Mouse (Mus musculus): ENCODE data around the gene Eno3. TPM values are rescaled to one million over a fixed set of nuclear protein-coding genes. Genes with fewer than 3 reads are reported as not detected.
A peak's percentile ranks its signal among the peaks of the same experiment; 100 is the strongest.

Gene Eno3
- polyA plus RNA-seq, 1 experiment from 2014 or later: 7.4 TPM

DNA sequence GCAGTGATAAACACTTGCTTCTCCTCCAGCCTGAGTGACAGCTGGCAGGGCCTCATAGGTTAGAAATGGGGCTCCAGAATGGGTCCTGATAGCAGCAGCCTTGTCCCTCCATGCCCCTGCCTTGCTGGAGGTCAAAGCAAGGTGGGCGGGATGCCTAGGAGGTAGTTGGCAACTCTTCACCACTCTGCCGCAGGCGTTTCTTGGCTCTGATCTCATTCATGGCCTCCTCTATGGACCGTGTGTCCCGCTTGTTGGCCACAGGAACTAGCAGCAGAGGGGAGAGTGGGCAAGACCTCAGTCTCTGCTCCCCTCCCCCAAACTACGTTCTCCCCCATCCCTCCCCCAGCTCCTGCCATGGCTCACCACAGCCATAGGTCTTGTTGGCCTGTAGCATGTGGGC lies 7.0 kb downstream of the Eno3 start:
- ATAC-seq: no peak
- Histone ChIP-seq H3K9me3 (replicated peaks) (no peaks in the 10 kb centered on the region), H3K4me2 (no peak overlapping the region), H3K4me1 (peaks cover 18% of the 10 kb centered on the region), H3K36me3 (ENCODE audit: poor library complexity, severe bottlenecking) (peaks cover 66% of the 10 kb centered on the region), H3K27ac (no peak overlapping the region), H3K4me3 (no peak overlapping the region), H3K9ac (no peak overlapping the region), H3K27me3 (no peaks in the 10 kb centered on the region)
- 94% methylated on average over 6 of the region's 6 CpGs for WGBS

DNA sequence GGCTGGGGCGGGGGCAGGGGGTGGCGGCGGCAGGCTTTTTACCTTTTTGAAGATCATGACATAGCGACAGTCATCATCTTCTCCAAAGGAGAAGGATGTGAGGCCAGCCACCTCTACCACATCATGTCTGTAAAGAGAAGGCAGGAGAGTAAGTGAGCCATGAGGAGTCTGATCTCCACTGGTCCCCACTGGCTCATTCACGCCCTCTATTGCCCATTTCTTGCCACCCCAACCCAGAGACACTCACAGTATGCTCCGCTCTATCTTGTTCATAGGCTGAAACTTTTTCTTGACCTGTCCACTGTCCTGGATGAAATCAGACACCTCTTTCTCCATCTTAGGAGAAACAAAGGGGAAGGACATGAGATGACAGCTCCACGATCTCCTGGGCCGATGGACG lies 7.7 kb downstream of the Eno3 start:
- Histone ChIP-seq H3K27me3 (no peaks in the 10 kb centered on the region), H3K27ac (no peak overlapping the region), H3K4me2 (no peak overlapping the region), H3K4me3 (no peak overlapping the region), H3K4me1 (peaks cover 18% of the 10 kb centered on the region), H3K9ac (no peak overlapping the region), H3K9me3 (replicated peaks) (no peaks in the 10 kb centered on the region), H3K36me3 (ENCODE audit: poor library complexity, severe bottlenecking) (peaks cover 63% of the 10 kb centered on the region)
- 99% methylated on average over 9 of the region's 9 CpGs for WGBS
- ATAC-seq: no peak

DNA sequence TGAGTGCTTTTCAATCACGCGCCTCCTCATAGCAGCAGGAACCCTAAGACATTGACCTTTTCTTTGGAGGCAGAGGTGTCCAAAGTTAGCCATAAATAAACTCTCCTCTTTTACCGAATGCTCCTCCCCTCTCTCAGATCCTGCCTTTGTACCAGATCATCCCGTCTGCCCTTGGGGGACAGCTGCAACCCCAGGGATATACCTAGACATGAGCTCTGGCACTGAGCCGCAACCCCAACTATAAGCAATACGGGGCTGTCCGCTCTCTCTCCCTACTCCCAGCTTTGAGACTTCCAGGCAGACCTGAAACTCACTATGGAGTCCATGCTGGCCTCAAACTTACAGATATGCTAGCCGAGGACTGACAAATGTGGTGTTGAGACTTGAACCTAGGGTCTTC lies 9.7 kb downstream of the Eno3 start:
- H3K4me1 ChIP-seq: peaks cover 31% of the 10 kb centered on the region
- ATAC-seq: no peak
- H3K27me3 ChIP-seq: no peaks in the 10 kb centered on the region
- H3K9ac ChIP-seq: no peak overlapping the region; the same call in 1 of the 2 replicates
- no peak overlapping the region for H3K4me3 ChIP-seq
- no peak overlapping the region for H3K27ac ChIP-seq
- no peak overlapping the region for H3K4me2 ChIP-seq
- H3K36me3 ChIP-seq (ENCODE audit: poor library complexity, severe bottlenecking): peaks cover 56% of the 10 kb centered on the region
- 93% methylated on average over 8 of the region's 8 CpGs for WGBS
- no peaks in the 10 kb centered on the region for H3K9me3 ChIP-seq (replicated peaks)

DNA sequence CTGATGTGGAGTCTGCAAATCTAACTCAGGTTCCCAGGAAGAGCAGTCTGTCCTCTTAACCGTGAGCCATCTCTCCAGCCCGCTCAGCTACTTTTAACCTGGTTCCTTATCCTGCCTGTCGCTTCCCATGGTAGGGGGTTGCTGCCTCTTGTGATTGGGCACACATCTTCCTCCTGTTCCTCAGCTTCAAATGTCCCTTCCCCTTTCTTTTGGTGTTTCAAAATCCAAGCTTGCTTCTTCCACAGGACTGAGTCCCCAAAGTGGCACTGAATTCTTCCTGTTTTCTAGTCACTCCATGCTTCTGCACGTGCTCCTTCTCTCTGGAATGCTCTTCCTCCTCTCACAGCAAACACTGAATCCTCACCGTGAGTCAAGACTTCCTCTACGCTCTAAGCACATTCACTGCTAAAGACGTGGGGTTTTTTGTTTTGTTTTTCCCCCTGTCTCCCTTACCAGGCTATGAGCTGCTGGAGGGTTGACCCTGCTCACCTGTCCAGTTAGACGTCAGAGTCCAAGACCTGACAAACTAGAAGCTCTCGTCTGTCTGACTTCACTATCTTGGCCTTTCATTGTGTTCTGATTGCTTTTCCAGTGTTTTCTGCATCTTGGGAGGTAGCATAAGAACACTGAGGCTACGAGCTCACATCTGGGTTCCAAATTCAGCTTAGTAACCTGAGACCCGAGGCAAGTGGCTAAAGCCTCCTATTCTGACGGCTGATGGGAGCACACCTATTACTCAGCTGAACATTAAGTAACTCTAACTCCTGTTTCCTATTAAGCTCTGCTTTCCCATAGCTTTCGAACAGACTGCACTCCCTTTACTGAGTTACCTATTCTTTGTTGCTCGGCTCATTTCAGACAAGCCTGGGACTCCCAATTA lies 10.5 kb downstream of the Eno3 start:
- no peaks in the 10 kb centered on the region for H3K9me3 ChIP-seq (replicated peaks)
- ATAC-seq: no peak
- H3K4me1 ChIP-seq: peaks cover 31% of the 10 kb centered on the region
- peaks cover 54% of the 10 kb centered on the region for H3K36me3 ChIP-seq (ENCODE audit: poor library complexity, severe bottlenecking)
- H3K4me3 ChIP-seq: peak overlapping the region; percentile 63
- H3K27me3 ChIP-seq: no peaks in the 10 kb centered on the region
- H3K27ac ChIP-seq: peak overlapping the region; percentile 81; the same call in 1 of the 2 replicates
- WGBS: 75% methylated on average over 14 of the region's 14 CpGs
- peak overlapping the region; percentile 81 for H3K4me2 ChIP-seq
- H3K9ac ChIP-seq: peak overlapping the region; percentile 71

DNA sequence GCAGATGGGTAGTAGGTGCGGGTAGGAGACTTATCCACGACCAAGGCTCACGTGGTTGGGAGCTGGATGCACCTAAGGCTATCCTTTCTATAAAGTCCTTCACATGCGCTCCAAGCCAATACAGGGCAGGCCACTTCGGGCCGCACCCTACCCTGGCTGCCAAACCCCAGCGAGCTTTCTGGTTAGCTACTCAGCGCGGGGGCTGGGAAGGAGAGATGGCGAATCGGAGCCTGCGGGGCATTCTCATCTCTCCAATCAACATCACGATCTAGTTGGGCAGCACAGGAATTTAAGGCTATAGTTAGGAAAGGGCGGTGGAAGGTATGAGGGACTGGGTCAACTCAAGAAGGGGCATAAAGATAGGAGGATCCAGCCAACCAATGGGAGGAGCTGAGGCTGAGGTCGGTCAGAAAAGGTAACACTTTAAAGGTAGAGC lies 11.4 kb downstream of the Eno3 start:
- Histone ChIP-seq H3K4me3 (peak overlapping the region; percentile 63), H3K27me3 (no peaks in the 10 kb centered on the region), H3K36me3 (ENCODE audit: poor library complexity, severe bottlenecking) (peaks cover 46% of the 10 kb centered on the region), H3K4me2 (peak overlapping the region; percentile 81), H3K9ac (peak overlapping the region; percentile 71), H3K27ac (peak overlapping the region; percentile 81), H3K9me3 (replicated peaks) (no peaks in the 10 kb centered on the region), H3K4me1 (peaks cover 31% of the 10 kb centered on the region)
- WGBS: 1% methylated on average over 15 of the region's 15 CpGs
- no peak for ATAC-seq

DNA sequence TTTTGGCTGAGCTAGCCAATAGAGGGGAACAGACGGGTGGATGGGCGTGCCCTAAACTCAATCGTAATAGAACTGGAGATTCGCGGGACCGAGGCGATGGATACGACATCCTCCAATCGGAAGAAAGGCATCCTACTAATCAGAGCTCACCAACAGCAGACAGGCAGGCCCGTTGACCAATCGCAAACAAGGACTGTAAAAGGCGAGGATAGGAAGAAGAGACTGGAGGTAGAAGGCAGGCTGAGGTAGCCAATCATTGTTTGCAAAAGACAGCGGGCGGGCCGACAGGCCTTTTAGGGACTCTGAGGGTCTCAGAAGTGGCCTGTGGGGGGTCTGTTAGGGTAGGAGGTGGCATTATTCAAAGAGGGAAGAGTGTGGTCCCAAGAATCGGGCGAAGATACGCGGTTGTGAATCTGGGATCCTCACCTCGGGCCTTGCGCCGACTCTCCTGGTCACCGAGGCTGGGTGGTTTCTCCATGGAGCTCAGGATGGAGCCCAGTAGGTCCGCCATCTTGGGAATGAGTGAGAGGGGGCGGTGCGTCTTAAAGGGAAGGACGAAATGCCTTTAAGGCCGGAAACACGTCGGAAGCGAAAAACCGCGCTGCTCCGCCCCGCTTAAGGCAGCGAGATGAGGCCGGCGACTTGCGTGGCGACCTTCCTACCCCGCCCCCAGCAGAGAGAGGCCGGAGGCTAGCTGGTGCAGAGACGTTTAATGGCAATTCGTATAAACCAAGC lies 11.9 kb downstream of the Eno3 start, which contains the start of gene Spag7:
Gene Spag7 (minus strand): TSS at position 646 of the 735 bp plus-strand sequence.
- Histone ChIP-seq H3K4me1 (peaks cover 31% of the 10 kb centered on the region), H3K36me3 (ENCODE audit: poor library complexity, severe bottlenecking) (peaks cover 45% of the 10 kb centered on the region), H3K27me3 (no peaks in the 10 kb centered on the region), H3K4me3 (peak within 1 kb of the TSS; percentile 63), H3K4me2 (peak within 1 kb of the TSS; percentile 81), H3K9me3 (replicated peaks) (no peaks in the 10 kb centered on the region), H3K9ac (peak within 1 kb of the TSS; percentile 87), H3K27ac (peak within 1 kb of the TSS; percentile 97)
- WGBS: under 1% methylated on average over 44 of the region's 44 CpGs
- peak; percentile 97 for ATAC-seq

DNA sequence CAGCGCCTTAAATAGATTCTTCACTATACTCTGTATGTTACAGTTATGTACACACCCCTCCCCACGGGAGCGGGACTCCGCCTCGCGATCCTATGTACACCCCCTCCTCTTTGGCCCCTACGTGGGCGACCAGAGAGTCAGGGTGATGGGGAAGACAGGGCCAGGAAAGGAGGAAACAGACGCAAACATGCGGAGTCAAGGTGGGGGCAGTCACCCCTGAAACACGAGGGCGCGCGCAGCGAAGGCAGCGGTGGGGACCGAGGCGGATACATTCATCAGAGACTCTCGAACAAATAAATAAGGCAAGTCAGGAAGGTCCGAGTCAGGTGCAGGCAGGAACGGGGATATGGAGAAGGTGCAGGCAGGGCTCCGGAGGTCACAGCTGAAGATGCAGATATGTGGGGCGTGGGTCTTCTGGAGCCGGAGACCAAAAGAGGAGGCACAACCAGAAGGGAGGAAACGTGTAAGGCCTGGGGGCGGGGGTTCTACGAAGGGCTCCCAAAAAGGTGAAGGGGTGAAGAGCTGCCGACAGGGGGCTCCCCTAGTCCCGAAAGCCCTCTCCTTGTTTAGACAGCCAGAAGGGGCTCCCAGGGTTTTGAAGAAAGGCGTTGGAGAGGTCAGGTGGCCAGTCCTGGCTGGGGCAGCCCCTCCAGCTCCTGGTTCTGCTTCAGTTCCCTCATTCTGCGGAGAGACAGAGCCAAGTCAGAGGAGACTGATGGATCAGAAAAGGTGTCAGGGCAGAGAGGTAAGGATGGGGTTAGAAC lies 12.8 kb downstream of the Eno3 start:
- peak overlapping the region; percentile 97 for H3K27ac ChIP-seq
- no peaks in the 10 kb centered on the region for H3K27me3 ChIP-seq
- H3K9me3 ChIP-seq (replicated peaks): no peaks in the 10 kb centered on the region
- H3K4me2 ChIP-seq: peak overlapping the region; percentile 81
- H3K9ac ChIP-seq: peak overlapping the region; percentile 87
- peak overlapping the region; percentile 63 for H3K4me3 ChIP-seq
- H3K4me1 ChIP-seq: peaks cover 31% of the 10 kb centered on the region
- WGBS: under 1% methylated on average over 30 of the region's 31 CpGs
- ATAC-seq: peak; percentile 44
- H3K36me3 ChIP-seq (ENCODE audit: poor library complexity, severe bottlenecking): peaks cover 45% of the 10 kb centered on the region

DNA sequence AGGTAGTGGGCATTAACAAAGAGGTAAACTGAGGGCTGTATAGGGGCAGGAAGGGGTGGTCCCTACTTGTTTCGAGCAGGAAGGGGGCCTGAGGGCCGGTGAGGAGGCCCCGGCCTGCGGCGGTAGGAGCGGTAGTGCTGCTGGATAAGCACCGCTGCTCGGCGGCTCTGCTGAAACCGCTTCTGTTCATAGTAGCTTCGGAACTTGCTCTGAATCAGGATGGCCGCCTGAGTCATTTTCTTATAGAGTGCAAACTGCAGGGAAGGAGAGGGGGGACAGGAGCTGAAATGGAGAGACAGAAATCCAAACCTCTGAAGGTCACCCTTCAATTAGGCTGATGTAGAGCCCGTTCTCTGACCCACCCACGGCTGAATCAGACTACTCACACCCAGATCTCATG lies 13.5 kb downstream of the Eno3 start:
- Histone ChIP-seq H3K4me1 (peaks cover 31% of the 10 kb centered on the region), H3K9me3 (replicated peaks) (no peaks in the 10 kb centered on the region), H3K9ac (peak overlapping the region; percentile 87), H3K4me3 (peak overlapping the region; percentile 63), H3K36me3 (ENCODE audit: poor library complexity, severe bottlenecking) (peaks cover 43% of the 10 kb centered on the region), H3K27ac (peak overlapping the region; percentile 97), H3K4me2 (peak overlapping the region; percentile 81), H3K27me3 (no peaks in the 10 kb centered on the region)
- 28% methylated on average over 14 of the region's 14 CpGs for WGBS
- ATAC-seq: no peak

DNA sequence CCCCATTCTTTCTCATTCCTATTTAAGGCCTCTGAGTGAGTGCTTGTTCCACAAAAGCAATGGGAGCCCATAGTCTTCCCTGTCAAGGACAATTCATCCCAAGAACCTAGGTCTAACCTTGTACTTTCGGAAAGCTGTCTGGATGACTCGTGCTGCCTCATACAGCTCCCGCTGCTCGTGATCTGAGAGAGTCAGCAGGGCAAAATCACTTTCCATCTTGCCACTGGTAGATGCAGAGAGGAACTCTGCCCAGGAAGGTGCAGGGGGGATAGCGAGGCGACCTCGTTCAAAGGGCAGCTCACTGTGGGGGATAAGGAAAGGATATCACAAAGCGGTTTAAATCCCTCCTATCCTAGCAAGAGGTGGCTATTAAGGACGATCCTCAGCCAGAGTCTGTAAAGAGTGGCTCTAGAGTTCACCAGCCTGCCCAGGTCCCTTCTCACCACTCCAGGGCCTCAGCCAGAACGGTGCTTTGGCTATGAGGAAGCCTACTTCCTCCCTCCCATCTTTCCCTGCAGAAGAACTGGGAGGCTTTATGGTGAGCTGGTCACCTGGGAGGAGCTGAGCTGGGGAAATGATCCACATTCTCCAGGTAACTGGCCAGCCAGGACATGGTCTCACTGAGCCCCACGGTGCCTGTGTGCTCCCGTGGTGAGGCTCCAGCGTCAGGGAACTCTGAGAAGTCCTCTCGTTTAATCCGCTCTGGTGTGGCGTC lies 14.5 kb downstream of the Eno3 start:
- Histone ChIP-seq H3K9me3 (replicated peaks) (no peaks in the 10 kb centered on the region), H3K9ac (peak overlapping the region; percentile 87; the same call in 1 of the 2 replicates), H3K27me3 (no peaks in the 10 kb centered on the region), H3K36me3 (ENCODE audit: poor library complexity, severe bottlenecking) (peaks cover 47% of the 10 kb centered on the region), H3K4me3 (no peak overlapping the region), H3K27ac (no peak overlapping the region), H3K4me2 (peak overlapping the region; percentile 81), H3K4me1 (peaks cover 31% of the 10 kb centered on the region)
- 76% methylated on average over 16 of the region's 16 CpGs for WGBS
- no peak for ATAC-seq

DNA sequence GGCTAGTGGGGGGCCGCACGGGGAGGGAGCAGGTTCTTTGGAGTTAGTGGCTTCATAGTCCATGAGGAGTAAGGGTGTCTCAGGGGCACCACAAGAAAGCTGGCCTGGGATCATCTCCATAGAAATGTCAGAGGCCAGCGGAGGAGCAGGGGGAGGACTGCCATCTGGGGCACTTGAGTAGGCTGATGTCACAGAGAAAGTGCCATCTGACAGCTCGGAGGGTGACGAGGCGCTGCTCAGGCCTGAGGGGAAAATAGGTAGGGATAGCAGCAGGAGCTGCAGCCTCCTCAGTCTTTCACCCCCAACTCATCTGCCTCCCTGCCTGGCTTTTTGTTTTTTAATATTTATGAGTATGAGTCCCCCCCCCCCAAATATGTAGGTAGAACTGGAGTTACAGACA lies 17.0 kb downstream of the Eno3 start:
- WGBS: 48% methylated on average over 6 of the region's 6 CpGs
- Histone ChIP-seq H3K4me3 (no peak overlapping the region), H3K36me3 (ENCODE audit: poor library complexity, severe bottlenecking) (peaks cover 60% of the 10 kb centered on the region), H3K4me1 (peaks cover 14% of the 10 kb centered on the region), H3K4me2 (no peak overlapping the region), H3K27me3 (no peaks in the 10 kb centered on the region), H3K27ac (no peak overlapping the region), H3K9ac (no peak overlapping the region), H3K9me3 (replicated peaks) (no peaks in the 10 kb centered on the region)
- ATAC-seq: no peak

DNA sequence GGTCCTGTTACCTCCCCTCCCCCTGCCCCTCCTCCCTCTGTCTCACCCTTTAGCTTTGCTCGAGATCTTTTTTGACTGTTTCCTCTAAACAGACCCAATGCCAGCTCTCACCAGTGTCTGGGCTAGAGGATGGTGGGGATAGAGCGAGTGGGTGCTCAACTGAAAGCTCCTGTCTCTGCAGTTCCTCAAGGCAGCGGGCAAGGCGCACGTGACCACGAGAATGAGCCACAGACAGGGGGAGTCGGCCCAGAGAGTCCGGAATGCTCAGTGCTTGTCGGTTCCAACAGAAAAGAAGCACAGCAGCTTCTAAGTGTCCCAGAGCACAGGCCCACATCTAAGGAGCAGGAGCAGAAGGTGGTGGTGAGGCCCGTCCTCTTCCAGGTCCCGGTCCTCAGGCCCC lies 17.5 kb downstream of the Eno3 start:
- Histone ChIP-seq H3K4me2 (no peak overlapping the region), H3K4me1 (peaks cover 14% of the 10 kb centered on the region), H3K9ac (no peak overlapping the region), H3K36me3 (ENCODE audit: poor library complexity, severe bottlenecking) (peaks cover 64% of the 10 kb centered on the region), H3K9me3 (replicated peaks) (no peaks in the 10 kb centered on the region), H3K27ac (no peak overlapping the region), H3K4me3 (no peak overlapping the region), H3K27me3 (no peaks in the 10 kb centered on the region)
- no peak for ATAC-seq
- WGBS: 68% methylated on average over 11 of the region's 11 CpGs
